Mouse (Mus musculus) kidney, postnatal 0 days (tissue): ENCODE measurements at regions not wholly inside any gene's neighbourhood (a gene's known extent, or its start where the extent isn't known, plus 50 kb on each side); places are given as distances from the start of the nearest gene placed in this dataset.

Experiments
- ATAC-seq: fragments of 200-750 bp; cut with Nextera tagmentation; replicated peaks from 2 replicates; pipeline ENCODE4 v1.8.0; 2017; ENCODE audit warnings: low read depth, moderate number of reproducible peaks, moderate TSS enrichment, moderate library complexity; ENCODE audit not compliant: low FRiP score
- DNase-seq: peaks from one replicate; pipeline ENCODE4 v3.0.0-alpha.2; 2016; ENCODE audit warnings: low spot score
- H3K27ac ChIP-seq: fragments of 300-500 bp; sonication (generic); 2 replicates; pipeline ENCODE4 v1.5.1; 2014; ENCODE audit warnings: mild to moderate bottlenecking
- H3K27me3 ChIP-seq: fragments of 300-500 bp; sonication (generic); 2 replicates; pipeline ENCODE4 v1.6.1; 2014; ENCODE audit warnings: low read length, mixed read lengths; ENCODE audit not compliant: insufficient read depth
- H3K36me3 ChIP-seq: fragments of 300-500 bp; sonication (generic); 2 replicates; pipeline ENCODE4 v1.6.1; 2014; ENCODE audit warnings: low read length, mixed read lengths; ENCODE audit not compliant: insufficient read depth
- H3K4me1 ChIP-seq: fragments of 300-500 bp; sonication (generic); replicated peaks from 2 replicates; pipeline ENCODE4 v1.6.1; 2014; ENCODE audit warnings: antibody characterized with exemption, low read length, mixed read lengths; ENCODE audit not compliant: insufficient read depth
- H3K4me2 ChIP-seq: fragments of 300-500 bp; sonication (generic); 2 replicates; pipeline ENCODE4 v1.6.1; 2014; ENCODE audit warnings: mild to moderate bottlenecking, low read length, moderate library complexity, mixed read lengths
- H3K4me3 ChIP-seq: fragments of 300-500 bp; sonication (generic); replicated peaks from 2 replicates; pipeline ENCODE4 v1.5.1; 2014; ENCODE audit warnings: low read depth, low read length
- H3K9ac ChIP-seq: fragments of 300-500 bp; sonication (generic); 2 replicates; pipeline ENCODE4 v1.6.1; 2014; ENCODE audit warnings: low read depth, low read length
- H3K9me3 ChIP-seq: fragments of 300-500 bp; sonication (generic); replicated peaks from 2 replicates; pipeline ENCODE4 v1.6.1; 2016; ENCODE audit warnings: low read length, inconsistent platforms, mixed read lengths
- CTCF ChIP-seq: IDR thresholded peaks from 2 replicates; pipeline ENCODE4 v1.5.1; 2016; ENCODE audit warnings: antibody characterized with exemption, low read depth, mild to moderate bottlenecking, moderate library complexity
- WGBS: fragments of 180-500 bp; shearing (Covaris S2); extraction: QIAGEN DNeasy Blood & Tissue Kit; methylation state at CpG from one replicate; pipeline ENCODE4 v1.1.7; 2014; 5-methylcytosine and 5-hydroxymethylcytosine counted together

DNA sequence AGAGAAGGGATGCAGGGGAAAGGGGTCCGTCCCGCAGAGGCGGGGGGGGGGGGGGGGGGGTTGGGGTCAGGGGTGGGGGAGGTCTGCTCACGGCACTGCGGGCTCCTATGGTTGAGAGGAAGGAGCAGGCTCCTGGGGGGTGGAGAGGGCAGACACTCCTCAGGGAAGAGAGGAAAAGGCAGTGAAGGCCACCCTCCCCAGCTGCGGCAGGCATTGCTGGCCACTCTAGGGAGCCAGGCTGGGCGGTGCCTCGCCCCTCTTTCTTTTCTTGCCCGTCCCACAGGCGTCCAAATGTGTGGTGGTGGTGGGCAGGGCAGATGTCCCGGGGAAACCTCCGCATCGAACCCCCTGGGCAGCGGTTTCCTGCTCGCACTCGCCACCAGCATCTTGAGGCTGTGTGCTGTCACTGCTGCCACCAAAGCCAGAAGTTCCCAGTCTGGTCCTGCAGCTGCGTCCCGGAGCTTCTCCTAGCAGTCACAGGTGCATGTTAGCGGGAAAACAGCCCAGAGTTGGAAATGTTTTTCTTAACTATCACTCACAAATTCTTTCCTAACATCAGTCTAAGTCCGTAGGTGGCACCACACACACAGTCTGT lies 110.4 kb downstream of the Dsel start:
- no peak for ATAC-seq
- Histone ChIP-seq H3K9me3 (no peaks in the 10 kb centered on the region), H3K4me2 (peak overlapping the region; percentile 37), H3K27me3 (no peaks in the 10 kb centered on the region), H3K4me3 (no peak overlapping the region), H3K27ac (no peak overlapping the region), H3K9ac (no peak overlapping the region), H3K36me3 (no peaks in the 10 kb centered on the region), H3K4me1 (no peaks in the 10 kb centered on the region)
- 6% methylated on average over 15 of the region's 20 CpGs for WGBS
- no peak for TF ChIP-seq CTCF
- DNase-seq, result no peak
